Mouse (Mus musculus) forebrain, embryonic 14.5 days (tissue): ENCODE measurements around the gene Bend7. TPM values are rescaled to one million over a fixed set of nuclear protein-coding genes. Genes with fewer than 3 reads are reported as not detected.

Experiments used
- ATAC-seq: fragments of 200-750 bp; cut with Nextera tagmentation; 2 replicates; pipeline ENCODE4 v1.8.0; 2017; ENCODE audit warnings: mild to moderate bottlenecking, moderate library complexity
- DNase-seq: peaks from one replicate; pipeline ENCODE4 v3.0.0-alpha.2; 2015; ENCODE audit warnings: low spot score
- H3K27ac ChIP-seq: fragments of 300-500 bp; sonication (generic); 2 replicates; pipeline ENCODE4 v1.5.1; 2014; ENCODE audit warnings: low read depth, mild to moderate bottlenecking, control low read depth, low read length, moderate library complexity
- H3K27me3 ChIP-seq: fragments of 300-500 bp; sonication (generic); replicated peaks from 2 replicates; pipeline ENCODE4 v1.6.1; 2014; ENCODE audit warnings: low read length, control low read depth, mixed read lengths; ENCODE audit not compliant: control insufficient read depth, insufficient read depth
- H3K36me3 ChIP-seq: fragments of 300-500 bp; sonication (generic); 2 replicates; pipeline ENCODE4 v1.6.1; 2014; ENCODE audit warnings: low read length, control low read depth; ENCODE audit not compliant: control insufficient read depth, insufficient read depth
- H3K4me1 ChIP-seq: fragments of 300-500 bp; sonication (generic); 2 replicates; pipeline ENCODE4 v1.6.1; 2014; ENCODE audit warnings: antibody characterized with exemption, low read length, control low read depth; ENCODE audit not compliant: control insufficient read depth, insufficient read depth
- H3K4me2 ChIP-seq: fragments of 300-500 bp; sonication (generic); 2 replicates; pipeline ENCODE4 v1.6.1; 2014; ENCODE audit warnings: mild to moderate bottlenecking, control low read depth, low read length
- H3K4me3 ChIP-seq: fragments of 300-500 bp; sonication (generic); 2 replicates; pipeline ENCODE4 v1.5.1; 2014; ENCODE audit warnings: low read depth, low read length, control low read depth
- H3K9ac ChIP-seq: fragments of 300-500 bp; sonication (generic); 2 replicates; pipeline ENCODE4 v1.6.1; 2014; ENCODE audit warnings: mild to moderate bottlenecking, low read length, control low read depth, moderate library complexity
- H3K9me3 ChIP-seq: fragments of 300-500 bp; sonication (generic); replicated peaks from 2 replicates; pipeline ENCODE4 v1.6.1; 2016; ENCODE audit warnings: low read length, control low read depth, mixed read lengths; ENCODE audit not compliant: control insufficient read depth
- WGBS: fragments of 180-500 bp; shearing (Covaris S2); extraction: QIAGEN DNeasy Blood & Tissue Kit; methylation state at CpG from one replicate; pipeline ENCODE4 v1.1.7; 2014; 5-methylcytosine and 5-hydroxymethylcytosine counted together
- polyA plus RNA-seq: library from polyadenylated mRNA; unstranded; fragments of >200 nt; fragmentation: Nextera tagmentation; extraction: Ambion mirVana; gene quantifications from 2 replicates; pipeline ENCODE4 v1.2.1, GENCODE M21; 2014

The Bend7 gene
- polyA plus RNA-seq, 1 experiment from 2014 or later: 2.2 TPM

- Histone ChIP-seq H3K4me2 (no peak overlapping the region), H3K36me3 (no peaks in the 10 kb centered on the region), H3K4me3 (no peak overlapping the region), H3K4me1 (no peaks in the 10 kb centered on the region), H3K27ac (no peak overlapping the region), H3K9me3 (no peaks in the 10 kb centered on the region), H3K9ac (no peak overlapping the region), H3K27me3 (no peaks in the 10 kb centered on the region)
- ATAC-seq (no peak), DNase-seq (no peak)
- WGBS: 92% methylated on average over 4 of the region's 4 CpGs
Measured at GRCm38 (mm10) chr2:4730161-4730560, 12.5 kb downstream of the Bend7 start.

GRCm38 (mm10) chr2:4733971-4734370, 16.3 kb downstream of the Bend7 start:
- H3K4me1 ChIP-seq: no peaks in the 10 kb centered on the region
- H3K4me2 ChIP-seq: no peak overlapping the region
- no peaks in the 10 kb centered on the region for H3K9me3 ChIP-seq
- WGBS: 85% methylated on average over 1 of the region's 1 CpGs
- H3K9ac ChIP-seq: no peak overlapping the region
- ATAC-seq (no peak), DNase-seq (no peak)
- H3K36me3 ChIP-seq: no peaks in the 10 kb centered on the region
- no peak overlapping the region for H3K27ac ChIP-seq
- H3K27me3 ChIP-seq: no peaks in the 10 kb centered on the region
- H3K4me3 ChIP-seq: no peak overlapping the region

GRCm38 (mm10) chr2:4736095-4736797, 18.6 kb downstream of the Bend7 start:
- ATAC-seq (no peak), DNase-seq (no peak)
- no peak overlapping the region for H3K4me2 ChIP-seq
- whole genome bisulfite sequencing: 88% methylated on average over 7 of the region's 7 CpGs
- no peak overlapping the region for H3K27ac ChIP-seq
- no peak overlapping the region for H3K4me3 ChIP-seq
- H3K4me1 ChIP-seq: no peaks in the 10 kb centered on the region
- H3K27me3 ChIP-seq: no peaks in the 10 kb centered on the region
- no peaks in the 10 kb centered on the region for H3K36me3 ChIP-seq
- H3K9ac ChIP-seq: no peak overlapping the region
- no peaks in the 10 kb centered on the region for H3K9me3 ChIP-seq

GRCm38 (mm10) chr2:4736798-4737155, 19.1 kb downstream of the Bend7 start:
- Histone ChIP-seq H3K9me3 (no peaks in the 10 kb centered on the region), H3K4me1 (no peaks in the 10 kb centered on the region), H3K4me2 (no peak overlapping the region), H3K27me3 (no peaks in the 10 kb centered on the region), H3K9ac (no peak overlapping the region), H3K36me3 (no peaks in the 10 kb centered on the region), H3K4me3 (no peak overlapping the region), H3K27ac (no peak overlapping the region)
- 88% methylated on average over 4 of the region's 4 CpGs for WGBS
- ATAC-seq (no peak), DNase-seq (no peak)

- no peak overlapping the region for H3K27ac ChIP-seq
- ATAC-seq: no peak
- H3K9ac ChIP-seq: no peak overlapping the region
- WGBS: 87% methylated on average over 6 of the region's 6 CpGs
- no peaks in the 10 kb centered on the region for H3K4me1 ChIP-seq
- H3K27me3 ChIP-seq: no peaks in the 10 kb centered on the region
- DNase-seq: no peak
- no peaks in the 10 kb centered on the region for H3K9me3 ChIP-seq
- H3K4me2 ChIP-seq: no peak overlapping the region
- no peaks in the 10 kb centered on the region for H3K36me3 ChIP-seq
- no peak overlapping the region for H3K4me3 ChIP-seq
Measured at GRCm38 (mm10) chr2:4751918-4752317, 34.3 kb downstream of the Bend7 start.

- Histone ChIP-seq H3K27ac (no peak overlapping the region), H3K9me3 (no peaks in the 10 kb centered on the region), H3K4me2 (no peak overlapping the region), H3K4me3 (no peak overlapping the region), H3K27me3 (no peaks in the 10 kb centered on the region), H3K36me3 (no peaks in the 10 kb centered on the region), H3K4me1 (no peaks in the 10 kb centered on the region), H3K9ac (no peak overlapping the region)
- DNase-seq: no peak
- 84% methylated on average over 8 of the region's 8 CpGs for WGBS
- ATAC-seq: no peak
Measured at GRCm38 (mm10) chr2:4755716-4756115, 38.1 kb downstream of the Bend7 start.

DNA sequence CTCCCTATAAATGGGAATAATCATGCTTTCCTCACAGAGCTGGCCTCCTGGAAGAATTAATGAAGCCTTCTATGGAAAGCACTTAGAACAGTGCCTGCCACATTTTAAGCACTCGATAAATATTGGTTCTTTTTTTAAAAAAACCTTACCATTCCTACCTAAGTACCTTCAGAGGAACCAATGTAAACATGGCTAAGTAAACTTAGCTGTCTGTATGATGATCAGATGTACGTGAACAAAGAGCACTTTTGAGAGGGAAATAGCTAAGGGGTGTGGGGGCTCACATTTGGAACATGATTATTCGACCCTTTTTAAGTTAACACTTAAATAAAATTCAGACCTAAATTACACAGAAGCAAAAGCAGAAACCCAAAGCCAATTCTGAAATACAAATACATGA, 39.6 kb downstream of the Bend7 start:
- no peak for DNase-seq
- 87% methylated on average over 3 of the region's 3 CpGs for WGBS

DNA sequence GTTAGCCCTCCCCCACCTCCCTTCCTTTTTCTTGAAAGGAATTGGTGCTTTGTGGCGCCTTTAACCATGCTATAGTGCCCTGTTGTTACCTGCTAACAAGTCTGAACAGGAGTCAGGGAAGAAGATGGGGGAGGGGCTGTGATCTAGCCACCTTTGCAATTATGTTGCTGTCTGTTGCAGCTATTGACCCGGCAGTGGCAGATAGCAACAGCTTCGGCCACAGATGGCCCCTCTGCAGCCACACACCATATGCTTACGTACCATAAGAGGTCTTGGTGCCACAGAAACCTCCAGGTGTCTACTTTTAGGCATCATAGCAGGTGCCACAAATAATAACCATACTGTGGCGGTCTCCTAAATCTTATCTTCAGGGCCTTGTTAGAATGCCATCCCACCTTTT, 43.1 kb downstream of the Bend7 start:
- DNase-seq: no peak
- Histone ChIP-seq H3K4me2 (no peak overlapping the region), H3K36me3 (no peaks in the 10 kb centered on the region), H3K27ac (no peak overlapping the region), H3K9me3 (no peaks in the 10 kb centered on the region), H3K4me3 (no peak overlapping the region), H3K9ac (no peak overlapping the region), H3K4me1 (no peaks in the 10 kb centered on the region), H3K27me3 (no peaks in the 10 kb centered on the region)
- 79% methylated on average over 5 of the region's 5 CpGs for WGBS
- no peak for ATAC-seq

More for the DNA sequence above, 39.6 kb downstream of the Bend7 start:
- Histone ChIP-seq H3K9me3 (no peaks in the 10 kb centered on the region), H3K36me3 (no peaks in the 10 kb centered on the region), H3K4me2 (no peak overlapping the region), H3K4me1 (no peaks in the 10 kb centered on the region), H3K9ac (no peak overlapping the region), H3K27ac (no peak overlapping the region), H3K4me3 (no peak overlapping the region), H3K27me3 (no peaks in the 10 kb centered on the region)
- no peak for ATAC-seq

- 81% methylated on average over 5 of the region's 5 CpGs for WGBS
- Histone ChIP-seq H3K27me3 (no peaks in the 10 kb centered on the region), H3K4me3 (no peak overlapping the region), H3K9me3 (no peaks in the 10 kb centered on the region), H3K36me3 (no peaks in the 10 kb centered on the region), H3K9ac (no peak overlapping the region), H3K4me2 (no peak overlapping the region), H3K27ac (no peak overlapping the region), H3K4me1 (no peaks in the 10 kb centered on the region)
- DNase-seq (no peak), ATAC-seq (no peak)
Measured at GRCm38 (mm10) chr2:4761906-4762305, 44.3 kb downstream of the Bend7 start.
